Mouse (Mus musculus) heart, adult 11 months (tissue): ENCODE measurements around the gene Slc7a10.
"Not testable (repeated sequence)": the region's sequence is repeated elsewhere in the genome, so short reads cannot be mapped to it uniquely, and the experiment has no call there.

Experiments
- DNase-seq: peaks from one replicate; pipeline ENCODE4 v3.0.0; 2022

Slc7a10 gene

GRCm38 (mm10) chr7:35175533-35175932 is 10.7 kb upstream of the Slc7a10 start:
- DNase-seq: no peak

DNA sequence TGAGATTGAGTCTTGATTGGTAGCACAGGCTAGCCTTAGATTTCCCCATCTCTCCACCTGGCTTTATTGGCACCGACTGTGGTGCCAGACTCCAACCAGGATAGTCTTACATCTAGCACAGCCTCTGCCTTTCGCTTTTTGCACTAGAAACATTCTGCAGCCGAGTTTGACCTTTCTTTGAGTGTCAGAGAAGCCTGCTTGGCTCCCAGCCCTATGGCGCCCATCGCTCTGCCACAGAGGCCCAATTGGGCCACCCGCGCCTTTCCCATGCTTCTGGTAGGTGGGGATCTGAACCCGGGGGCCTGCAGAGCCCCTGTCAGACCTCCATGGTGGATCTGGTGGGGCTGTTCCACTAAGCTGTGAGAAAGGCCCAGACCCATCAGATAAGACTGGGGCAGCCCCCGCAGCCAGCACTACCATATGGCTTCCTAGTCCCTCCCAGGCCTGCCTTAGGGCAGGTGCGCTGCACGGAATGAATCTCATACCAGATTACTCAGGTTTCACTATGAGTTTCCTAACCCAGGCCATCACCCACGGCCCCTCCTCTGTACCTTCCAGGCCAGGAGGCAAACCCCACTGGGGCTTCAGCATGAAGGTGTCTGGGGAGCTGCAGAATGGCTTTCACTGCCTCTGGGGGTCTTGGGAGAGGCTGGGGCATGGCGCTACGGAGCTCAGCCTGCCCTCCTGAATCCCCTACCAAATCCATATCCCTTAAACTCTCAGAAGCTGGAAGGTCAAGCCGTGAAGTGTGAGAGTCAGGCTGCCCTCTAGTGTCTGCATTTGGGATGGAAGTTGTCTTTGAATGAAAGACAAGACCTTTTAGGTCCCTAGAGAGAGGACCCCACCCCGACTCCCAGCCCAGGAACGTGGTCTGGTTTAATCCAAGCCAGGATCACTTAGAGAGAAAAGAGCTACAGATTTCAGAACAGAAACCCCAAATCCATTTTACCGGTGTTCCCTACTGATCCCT is 9.5 kb upstream of the Slc7a10 start:
- no peak for DNase-seq

DNA sequence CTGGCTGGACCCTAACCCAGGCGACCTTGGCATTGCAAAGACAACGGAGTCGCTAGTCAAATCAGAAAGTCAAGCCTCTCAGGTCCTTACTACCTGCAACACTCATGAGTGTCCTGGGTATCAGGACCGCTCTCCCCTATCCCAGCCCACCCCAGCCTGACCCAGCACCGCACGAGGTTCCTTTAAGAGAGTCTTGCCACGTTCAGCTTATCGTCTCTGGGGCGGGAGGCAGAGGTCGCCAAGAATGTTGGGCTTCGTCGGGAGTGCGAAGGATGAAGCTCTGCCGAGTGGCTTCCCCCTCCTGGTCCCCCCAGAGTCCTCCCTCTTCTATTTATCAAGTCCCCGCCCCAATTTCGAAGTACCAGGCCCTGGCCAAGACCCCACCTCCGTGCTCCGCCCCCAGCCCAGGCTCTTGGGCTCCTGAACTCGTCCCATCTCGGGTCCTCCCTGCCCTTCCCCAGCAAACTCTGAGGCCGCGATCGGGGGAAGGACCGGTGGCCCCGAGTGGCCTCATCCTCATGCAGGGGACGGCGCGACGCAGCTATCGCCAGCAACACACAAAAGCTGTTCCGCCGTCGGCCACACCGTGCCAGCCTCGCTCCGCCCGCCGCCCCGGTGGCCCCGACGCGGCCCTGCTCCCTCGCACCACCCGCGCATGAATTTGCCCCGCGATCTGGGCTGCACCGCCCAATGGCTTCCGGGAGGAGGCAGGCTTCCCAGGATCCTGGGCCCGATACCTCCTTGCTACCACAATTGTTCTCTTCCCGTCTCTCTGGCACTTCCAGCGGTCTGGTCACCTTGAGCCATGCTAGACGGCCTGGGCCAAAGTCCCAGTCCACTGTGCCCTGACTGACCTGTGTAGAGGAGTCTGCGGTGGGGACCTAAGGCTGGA is 1.1 kb upstream of the Slc7a10 start:
- no peak for DNase-seq

GRCm38 (mm10) chr7:35189699-35190098 is 3.5 kb downstream of the Slc7a10 start:
- no peak for DNase-seq

DNA sequence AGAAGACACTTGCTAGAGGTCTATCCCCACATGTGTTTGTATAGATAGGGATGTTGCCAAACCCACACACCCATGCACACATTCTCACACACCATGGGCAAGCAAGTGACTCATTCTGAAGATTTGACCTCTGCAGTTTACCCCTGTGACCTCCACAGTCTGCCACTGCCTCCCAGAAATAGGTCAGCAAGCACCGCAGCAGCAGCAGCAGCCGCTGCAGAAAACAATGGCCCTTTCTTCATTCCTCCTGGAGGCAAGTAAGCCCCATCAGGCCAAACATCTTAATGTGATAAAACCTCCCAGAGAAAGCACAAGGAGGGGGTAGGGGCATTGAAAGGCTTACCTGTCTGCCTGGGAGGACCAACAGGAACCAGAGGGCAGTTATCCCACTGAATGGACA is 5.1 kb downstream of the Slc7a10 start:
- DNase-seq: no peak

GRCm38 (mm10) chr7:35197022-35197421 is 10.8 kb downstream of the Slc7a10 start:
- no peak for DNase-seq

DNA sequence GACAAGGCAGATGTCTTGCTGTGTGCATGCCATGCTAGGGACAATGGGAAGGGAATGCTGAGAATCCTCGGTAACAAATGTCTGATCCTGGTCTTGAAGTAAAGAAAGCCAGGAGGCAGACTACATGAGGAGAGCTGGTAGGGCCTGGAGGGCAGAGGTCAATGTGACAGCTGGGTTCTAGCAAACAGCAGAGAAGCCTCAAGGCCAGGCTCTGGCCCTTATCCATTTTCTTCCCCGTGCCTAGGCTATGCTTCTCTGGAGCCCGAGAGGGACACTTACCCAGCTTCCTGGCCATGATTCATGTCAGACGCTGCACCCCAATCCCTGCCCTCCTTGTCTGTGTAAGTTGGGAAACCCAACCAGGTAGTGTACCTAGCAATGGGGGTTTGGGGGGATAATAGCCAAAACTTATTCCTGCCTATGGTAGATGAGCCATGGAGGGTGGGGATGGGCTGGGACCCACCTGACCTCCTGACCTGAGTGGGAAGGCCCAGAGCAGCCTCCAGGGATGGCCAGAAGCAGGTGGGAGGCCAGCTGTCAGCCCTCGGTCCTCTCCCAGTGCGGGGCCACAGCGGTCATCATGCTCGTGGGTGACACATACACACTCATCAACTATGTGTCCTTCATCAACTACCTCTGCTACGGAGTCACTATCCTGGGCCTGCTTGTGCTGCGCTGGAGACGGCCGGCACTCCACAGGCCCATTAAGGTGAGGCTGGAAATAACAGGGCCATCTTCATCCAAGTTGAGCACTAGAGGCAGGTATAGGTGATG is 13.0 kb downstream of the Slc7a10 start:
- DNase-seq: no peak

GRCm38 (mm10) chr7:35199755-35200154 is 13.6 kb downstream of the Slc7a10 start:
- DNase-seq: no peak

- DNase-seq: no peak
Measured at GRCm38 (mm10) chr7:35211791-35212190, 25.6 kb downstream of the Slc7a10 start.

GRCm38 (mm10) chr7:35214442-35215222 is 28.4 kb downstream of the Slc7a10 start:
- peak; percentile 92 for DNase-seq

DNA sequence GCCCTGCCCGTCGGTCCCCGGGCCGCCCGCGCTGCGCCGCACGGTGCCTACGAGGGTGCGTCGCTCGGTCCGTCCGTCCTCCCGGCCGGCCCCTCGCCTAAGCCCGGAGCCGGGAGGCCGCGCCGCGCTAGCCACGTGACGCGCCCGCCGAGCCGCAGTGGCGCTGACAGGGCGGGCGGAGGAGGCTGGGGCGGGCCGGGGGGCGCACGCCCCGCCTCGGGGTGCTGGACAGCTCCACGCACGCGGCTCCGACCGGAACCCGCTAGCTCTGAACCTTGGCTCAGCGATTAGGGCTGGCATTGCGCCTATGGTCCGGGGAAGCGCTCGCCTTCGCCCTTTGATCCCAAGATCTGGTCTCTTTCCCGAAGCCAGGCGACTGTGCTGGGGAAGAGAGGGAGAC is 29.0 kb downstream of the Slc7a10 start, which contains the start of gene Lrp3:
TSS of gene Lrp3 (minus strand) at position 274 of the 400 bp plus-strand sequence.
- DNase-seq: peak; percentile 97

GRCm38 (mm10) chr7:35215731-35216130 is 29.5 kb downstream of the Slc7a10 start:
- no peak for DNase-seq

DNA sequence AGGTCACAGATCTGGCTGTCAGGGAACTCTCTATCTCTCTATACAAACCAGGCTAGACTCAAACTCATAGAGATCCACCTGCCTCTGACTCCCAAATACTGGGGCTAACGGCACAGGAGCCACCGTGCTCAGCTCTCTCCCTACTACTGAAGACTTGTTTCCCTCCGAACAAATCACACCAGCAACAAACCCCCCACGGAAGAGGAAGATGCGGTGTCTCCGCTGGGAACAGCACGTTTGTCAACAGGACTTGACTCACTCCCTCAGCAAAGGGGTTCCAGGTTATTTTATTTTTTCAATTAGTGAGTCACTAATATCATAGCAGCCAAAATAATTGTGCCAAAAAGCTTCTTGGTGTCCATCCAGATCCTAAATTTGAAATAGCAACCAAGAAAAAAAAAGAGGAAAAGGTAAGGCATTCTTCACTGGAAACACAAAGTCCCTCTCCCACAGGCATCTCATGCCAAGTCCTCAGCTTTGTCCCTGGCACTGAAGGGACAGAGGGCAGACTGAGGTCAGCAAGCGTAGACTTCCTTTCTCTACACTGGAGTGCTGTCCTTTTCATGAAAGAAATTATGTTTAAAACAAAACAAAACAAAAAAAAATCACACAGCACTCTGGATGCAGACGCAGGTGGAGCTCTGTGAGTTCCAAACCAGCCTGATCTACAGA is 34.6 kb downstream of the Slc7a10 start:
- peak; percentile 88 for DNase-seq

- no peak for DNase-seq
Measured at GRCm38 (mm10) chr7:35230333-35230732, 44.1 kb downstream of the Slc7a10 start.

DNA sequence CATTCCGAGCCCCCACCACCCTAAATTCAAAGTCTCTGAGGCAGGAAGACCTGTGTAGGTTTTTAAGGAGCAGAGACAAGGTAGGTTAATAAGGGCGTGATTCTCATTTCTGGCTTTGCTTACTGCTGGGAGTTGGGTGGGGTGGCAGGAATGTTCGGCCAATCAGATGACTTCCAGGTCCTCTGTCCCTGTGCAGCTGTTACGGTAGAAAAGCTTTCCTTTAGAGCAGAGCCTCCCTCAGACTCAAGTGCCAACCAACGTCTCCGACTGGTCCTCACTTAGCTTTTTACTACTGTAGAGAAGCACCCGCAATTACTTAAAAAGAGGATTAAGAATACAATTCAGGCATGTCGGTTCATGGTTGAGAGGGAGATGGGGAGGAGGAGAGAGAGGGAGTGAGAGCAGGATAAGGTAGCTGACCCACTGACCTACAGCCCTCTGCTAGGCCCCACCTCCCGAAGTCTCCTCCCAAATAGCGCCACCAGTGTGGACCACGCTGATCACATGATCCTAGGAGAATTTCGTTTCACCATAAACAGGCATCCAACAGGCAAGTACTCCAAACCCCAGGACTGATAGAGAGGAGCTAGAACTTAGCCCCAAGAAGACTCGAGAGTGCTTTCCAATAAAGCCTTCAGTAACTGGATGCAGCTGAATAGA is 46.7 kb downstream of the Slc7a10 start:
- DNase-seq: no peak

DNA sequence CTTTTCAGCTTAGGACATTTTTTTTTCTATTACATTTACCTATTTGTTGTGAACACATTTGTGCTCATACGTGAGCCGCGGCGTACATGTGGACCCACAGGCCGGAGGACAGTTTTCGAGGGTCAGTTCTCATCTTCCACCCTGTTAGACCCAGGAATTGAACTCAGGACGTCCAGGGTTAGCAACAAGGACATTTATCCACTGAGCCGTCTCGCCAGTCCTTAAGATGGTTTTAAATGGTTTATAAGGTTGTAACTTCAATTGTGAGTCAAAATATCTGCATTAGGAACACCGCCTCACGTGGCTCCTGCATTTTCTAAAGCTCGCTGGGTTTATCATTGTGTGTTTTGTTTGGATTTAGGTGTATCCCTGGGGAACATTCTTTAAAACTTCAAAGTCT is 47.7 kb downstream of the Slc7a10 start:
- no peak for DNase-seq

DNA sequence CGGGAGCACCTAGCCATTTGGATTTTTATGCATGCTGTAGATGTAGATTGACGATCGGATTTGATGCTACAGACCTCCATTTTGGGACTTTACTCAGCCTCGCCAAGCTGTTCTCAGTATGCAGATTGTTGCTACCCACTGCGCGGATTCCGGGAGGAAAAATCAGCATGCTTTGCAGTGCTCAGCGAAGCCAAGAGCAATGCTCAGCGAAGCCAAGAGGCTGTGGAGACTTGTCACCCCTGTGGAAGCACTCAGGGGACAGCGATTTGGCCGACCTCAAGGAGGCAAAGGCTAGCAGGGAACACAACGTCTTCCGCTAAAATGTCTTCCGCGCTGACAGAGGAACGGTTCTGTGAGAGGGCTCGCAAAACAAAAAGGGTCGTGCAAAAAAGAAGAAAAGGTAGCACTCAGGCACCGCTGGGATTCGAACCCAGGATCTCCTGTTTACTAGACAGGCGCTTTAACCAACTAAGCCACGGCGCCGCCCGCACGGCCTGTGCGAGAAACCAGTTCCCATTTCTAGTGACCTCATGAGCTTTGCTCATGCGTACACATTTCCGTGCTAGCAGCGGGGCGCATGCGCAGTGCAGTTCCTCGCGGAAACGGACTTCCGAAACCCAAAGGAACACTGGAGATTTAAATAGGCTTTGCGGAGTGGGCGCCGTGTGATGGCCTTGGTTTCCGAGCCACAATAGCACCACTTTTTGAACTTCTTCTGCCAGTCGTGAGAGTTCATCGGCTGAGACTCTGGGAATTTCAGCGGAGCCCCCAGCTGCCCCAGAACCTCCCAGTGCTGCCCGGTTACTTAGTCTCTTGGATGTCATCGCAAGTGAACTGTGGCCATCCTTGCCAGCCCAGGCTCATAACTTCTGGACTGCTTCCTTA is 48.4 kb downstream of the Slc7a10 start:
- DNase-seq: peak; percentile 99

DNA sequence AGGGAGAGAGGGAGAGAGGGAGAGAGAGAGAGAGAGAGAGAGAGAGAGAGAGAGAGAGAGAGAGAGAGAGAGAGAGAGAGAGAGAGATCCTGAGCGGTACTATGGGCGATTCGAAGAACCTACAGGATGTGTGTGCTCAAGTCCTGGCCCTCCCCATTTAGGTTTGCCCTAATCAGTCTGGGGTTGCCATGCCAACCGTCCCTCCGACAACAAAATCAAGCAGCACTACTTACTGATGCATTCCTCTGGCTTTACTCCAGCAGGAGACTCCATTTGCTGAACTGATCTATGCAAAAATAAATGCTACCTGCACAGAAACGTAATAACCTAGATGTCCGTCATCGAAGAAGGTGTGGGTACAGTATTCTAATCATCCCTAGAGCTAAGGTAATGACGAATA is 49.1 kb downstream of the Slc7a10 start:
- DNase-seq: peak; percentile 95

DNA sequence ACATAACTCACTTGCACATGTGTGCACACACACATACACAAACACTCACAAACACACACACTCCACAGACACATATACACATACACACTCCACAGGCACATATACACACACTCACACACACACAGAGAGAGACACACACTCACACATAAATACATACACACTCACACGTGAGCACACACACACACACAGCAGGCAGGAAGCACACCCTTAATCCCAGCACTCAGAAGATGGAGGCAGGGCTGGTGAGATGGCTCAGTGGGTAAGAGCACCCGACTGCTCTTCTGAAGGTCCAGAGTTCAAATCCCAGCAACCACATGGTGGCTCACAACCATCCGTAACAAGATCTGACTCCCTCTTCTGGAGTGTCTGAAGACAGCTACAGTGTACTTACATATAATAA is 51.8 kb downstream of the Slc7a10 start:
- DNase-seq: not testable (repeated sequence)
